Mouse (Mus musculus) small intestine, adult 2 months (tissue): ENCODE measurements around the gene Taf12.
A peak's percentile ranks its signal among the peaks of the same experiment; 100 is the strongest.

Source experiments
- CTCF ChIP-seq: fragments of 200-500 bp; IDR thresholded peaks from 2 replicates; pipeline ENCODE4 v1.5.1; 2012; ENCODE audit warnings: low read depth, mild to moderate bottlenecking, control low read depth, inconsistent platforms, low read length, moderate library complexity, mixed read lengths; ENCODE audit not compliant: insufficient replicate concordance, insufficient read length; ENCODE audit errors: extremely low read depth
- POLR2A ChIP-seq: fragments of 200-500 bp; IDR thresholded peaks from 2 replicates; pipeline ENCODE4 v1.6.1; 2012; ENCODE audit warnings: low read depth, mild to moderate bottlenecking, control low read depth, inconsistent platforms, low read length, moderate library complexity

DNA sequence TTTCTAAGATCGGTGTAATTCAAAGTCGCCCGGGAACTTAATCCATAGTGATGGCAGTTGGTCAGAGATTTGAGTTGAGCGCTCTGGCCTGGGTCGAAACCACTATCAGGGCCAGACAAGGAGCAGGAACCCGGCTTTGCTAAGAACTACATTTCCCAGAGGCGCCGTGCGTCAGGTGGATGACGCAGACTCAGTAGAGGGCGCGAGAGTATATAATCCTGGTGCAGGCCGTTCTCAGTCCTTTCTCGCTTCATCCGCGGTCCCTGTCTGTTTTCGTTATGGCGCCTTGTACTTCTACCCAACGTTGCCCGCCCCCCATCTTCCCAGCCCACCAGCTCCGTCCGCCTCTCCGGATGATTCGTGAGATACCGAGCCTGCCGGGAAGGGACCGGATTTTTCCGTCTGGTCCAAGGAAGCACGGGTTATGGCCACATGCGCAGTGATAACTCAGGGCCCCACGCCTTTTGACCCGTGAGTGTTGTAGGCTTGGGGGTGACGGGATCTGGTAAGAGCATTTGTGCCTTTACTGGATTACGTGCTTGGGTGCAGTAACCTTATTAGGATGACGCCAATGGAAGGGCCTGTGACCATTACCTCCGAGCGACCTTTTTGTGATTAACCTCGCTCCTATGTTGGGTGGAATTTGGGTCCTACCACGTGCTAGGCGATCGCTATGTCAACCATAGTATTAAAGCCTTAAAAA lies 34.4 kb downstream of the Taf12 start:
- no peak for TF ChIP-seq CTCF
- peak; percentile 97 for TF ChIP-seq POLR2A
